Mouse (Mus musculus) kidney, postnatal 36 days (tissue): ENCODE measurements around the gene Btd.

Source experiments
- DNase-seq, 2 experiments: peaks; one replicate each; pipeline ENCODE4 v3.0.0; 2021 to 2022; ENCODE audit warnings: mixed read lengths in 2 of 2

Btd gene

GRCm38 (mm10) chr14:31647991-31648390 lies 7.2 kb downstream of the Btd start:
- DNase-seq: no peak

- no peak for DNase-seq
Measured at GRCm38 (mm10) chr14:31650347-31650746, 9.5 kb downstream of the Btd start.

GRCm38 (mm10) chr14:31651206-31651605 lies 10.4 kb downstream of the Btd start:
- DNase-seq: no peak

GRCm38 (mm10) chr14:31652106-31652505 lies 11.3 kb downstream of the Btd start:
- DNase-seq: no peak

GRCm38 (mm10) chr14:31652624-31653023 lies 11.8 kb downstream of the Btd start:
- DNase-seq: no peak

GRCm38 (mm10) chr14:31653101-31653875 lies 12.5 kb downstream of the Btd start:
- no peak for DNase-seq

GRCm38 (mm10) chr14:31654816-31655215 lies 14.0 kb downstream of the Btd start:
- peak; percentile 54 to 65 for DNase-seq

- DNase-seq: no peak
Measured at GRCm38 (mm10) chr14:31655406-31655805, 14.6 kb downstream of the Btd start.

GRCm38 (mm10) chr14:31656386-31656785 lies 15.6 kb downstream of the Btd start:
- DNase-seq: no peak

GRCm38 (mm10) chr14:31656857-31657645 lies 16.2 kb downstream of the Btd start:
- peak; percentile 70 to 83 for DNase-seq

GRCm38 (mm10) chr14:31658126-31658680 lies 17.4 kb downstream of the Btd start:
- DNase-seq: no peak

- DNase-seq: peak; percentile 72 to 84
Measured at GRCm38 (mm10) chr14:31659501-31660181, 18.8 kb downstream of the Btd start.

GRCm38 (mm10) chr14:31660312-31661093 lies 19.7 kb downstream of the Btd start:
- DNase-seq: no peak

GRCm38 (mm10) chr14:31661671-31662554 lies 21.1 kb downstream of the Btd start:
- peak; percentile 86 to 94 for DNase-seq

GRCm38 (mm10) chr14:31662555-31663211 lies 21.9 kb downstream of the Btd start:
- peak; percentile 86 to 91 for DNase-seq

GRCm38 (mm10) chr14:31663376-31664099 lies 22.7 kb downstream of the Btd start:
- DNase-seq: no peak

GRCm38 (mm10) chr14:31664100-31664902 lies 23.5 kb downstream of the Btd start:
- peak in 1 of 2 experiments; percentile 46 for DNase-seq

GRCm38 (mm10) chr14:31664903-31665565 lies 24.2 kb downstream of the Btd start:
- no peak for DNase-seq
